Mouse (Mus musculus) midbrain, embryonic 14.5 days (tissue): ENCODE measurements at regions not wholly inside any gene's neighbourhood (a gene's known extent, or its start where the extent isn't known, plus 50 kb on each side); places are given as distances from the start of the nearest gene placed in this dataset.

ENCODE experiments used
- ATAC-seq: fragments of 200-750 bp; cut with Nextera tagmentation; 2 replicates; pipeline ENCODE4 v1.8.0; 2017; ENCODE audit warnings: moderate number of reproducible peaks, moderate library complexity; ENCODE audit not compliant: low FRiP score, low TSS enrichment
- DNase-seq: peaks from one replicate; pipeline ENCODE4 v3.0.0-alpha.2; 2015
- H3K27ac ChIP-seq: fragments of 300-500 bp; sonication (generic); replicated peaks from 2 replicates; pipeline ENCODE4 v1.5.1; 2014; ENCODE audit warnings: mild to moderate bottlenecking, low read depth, low read length, moderate library complexity
- H3K27me3 ChIP-seq: fragments of 300-500 bp; sonication (generic); 2 replicates; pipeline ENCODE4 v1.6.1; 2014; ENCODE audit warnings: low read length, control low read depth, mixed read lengths; ENCODE audit not compliant: control insufficient read depth, insufficient read depth
- H3K36me3 ChIP-seq: fragments of 300-500 bp; sonication (generic); 2 replicates; pipeline ENCODE4 v1.6.1; 2014; ENCODE audit warnings: low read length, control low read depth; ENCODE audit not compliant: control insufficient read depth, insufficient read depth
- H3K4me1 ChIP-seq: fragments of 300-500 bp; sonication (generic); 2 replicates; pipeline ENCODE4 v1.6.1; 2014; ENCODE audit warnings: mild to moderate bottlenecking, antibody characterized with exemption, low read length, control low read depth; ENCODE audit not compliant: control insufficient read depth, insufficient read depth
- H3K4me2 ChIP-seq: fragments of 300-500 bp; sonication (generic); 2 replicates; pipeline ENCODE4 v1.6.1; 2014; ENCODE audit warnings: mild to moderate bottlenecking, low read length, moderate library complexity
- H3K4me3 ChIP-seq: fragments of 300-500 bp; sonication (generic); replicated peaks from 2 replicates; pipeline ENCODE4 v1.5.1; 2014; ENCODE audit warnings: low read depth, low read length
- H3K9ac ChIP-seq: fragments of 300-500 bp; sonication (generic); replicated peaks from 2 replicates; pipeline ENCODE4 v1.6.1; 2014; ENCODE audit warnings: mild to moderate bottlenecking, low read length, moderate library complexity
- H3K9me3 ChIP-seq: fragments of 300-500 bp; sonication (generic); 2 replicates; pipeline ENCODE4 v1.6.1; 2016; ENCODE audit warnings: low read length, control low read depth, mixed read lengths; ENCODE audit not compliant: control insufficient read depth
- WGBS: fragments of 180-500 bp; shearing (Covaris S2); extraction: QIAGEN DNeasy Blood & Tissue Kit; methylation state at CpG from one replicate; pipeline ENCODE4 v1.1.7; 2014; 5-methylcytosine and 5-hydroxymethylcytosine counted together

DNA sequence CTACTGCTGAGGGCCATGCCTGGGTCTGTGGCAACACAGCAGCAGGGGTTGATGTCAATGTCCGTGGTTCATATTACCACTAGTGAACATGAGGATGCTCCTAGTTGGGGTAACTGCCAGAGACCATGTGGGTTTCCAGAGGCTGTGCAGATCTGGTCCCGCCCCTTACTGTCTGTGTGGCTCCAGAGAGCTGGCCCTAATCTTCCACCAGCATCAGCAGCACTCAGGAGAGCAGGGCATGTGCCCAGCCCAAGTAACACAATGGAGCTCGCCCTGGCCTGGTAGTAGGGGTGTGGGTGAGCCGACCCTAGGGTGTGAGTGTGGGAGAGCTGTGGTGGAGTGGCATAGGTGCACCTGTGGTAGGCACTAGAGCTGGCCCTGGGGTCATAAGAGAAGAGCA is 59.3 kb upstream of the Galnt15 start:
- no peak overlapping the region for H3K27ac ChIP-seq
- DNase-seq (no peak), ATAC-seq (no peak)
- no peak overlapping the region for H3K9ac ChIP-seq
- 89% methylated on average over 4 of the region's 4 CpGs for WGBS
- H3K27me3 ChIP-seq = no peaks in the 10 kb centered on the region
- H3K4me3 ChIP-seq = no peak overlapping the region
- H3K4me1 ChIP-seq = no peaks in the 10 kb centered on the region
- H3K9me3 ChIP-seq = no peaks in the 10 kb centered on the region
- no peak overlapping the region for H3K4me2 ChIP-seq
- no peaks in the 10 kb centered on the region for H3K36me3 ChIP-seq

DNA sequence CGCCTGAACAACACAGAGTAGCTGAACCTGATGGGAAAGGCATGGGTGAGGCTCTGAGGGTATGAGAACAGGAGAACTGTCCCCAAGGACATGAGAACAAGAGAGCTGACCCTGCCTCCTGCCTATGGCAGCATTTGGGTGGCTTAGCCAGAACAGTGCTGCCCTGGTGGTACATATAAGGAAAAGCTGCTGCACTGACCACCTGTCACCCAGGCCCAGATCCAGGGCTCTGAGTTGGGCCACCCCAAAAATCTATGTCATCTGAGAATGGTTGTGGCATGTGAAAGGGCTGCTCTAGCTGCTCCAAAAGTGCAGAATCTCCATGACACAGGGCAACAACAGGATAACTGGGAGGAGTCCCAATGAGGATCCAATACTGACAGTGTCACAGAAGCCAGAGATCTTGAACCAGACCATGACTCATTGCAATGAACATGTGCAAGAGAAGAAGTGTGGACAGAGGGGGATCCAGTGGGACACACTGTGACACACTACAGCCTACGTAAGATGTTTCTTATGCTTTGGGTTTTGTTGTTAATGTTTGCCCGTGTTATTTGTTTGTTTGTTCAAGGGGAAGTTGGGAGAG is 58.5 kb upstream of the Galnt15 start:
- Histone ChIP-seq H3K4me1 (no peaks in the 10 kb centered on the region), H3K27me3 (no peaks in the 10 kb centered on the region), H3K27ac (no peak overlapping the region), H3K36me3 (no peaks in the 10 kb centered on the region), H3K9ac (no peak overlapping the region), H3K4me2 (no peak overlapping the region), H3K9me3 (no peaks in the 10 kb centered on the region), H3K4me3 (no peak overlapping the region)
- WGBS = 89% methylated on average over 3 of the region's 3 CpGs
- ATAC-seq (no peak), DNase-seq (no peak)

GRCm38 (mm10) chr14:31970851-31971250 is 57.9 kb upstream of the Galnt15 start:
- no peak for ATAC-seq

GRCm38 (mm10) chr14:31973702-31974101 is 55.1 kb upstream of the Galnt15 start:
- Histone ChIP-seq H3K4me1 (no peaks in the 10 kb centered on the region), H3K27ac (no peak overlapping the region), H3K27me3 (no peaks in the 10 kb centered on the region), H3K4me3 (no peak overlapping the region), H3K9me3 (no peaks in the 10 kb centered on the region), H3K4me2 (no peak overlapping the region), H3K36me3 (no peaks in the 10 kb centered on the region), H3K9ac (no peak overlapping the region)
- DNase-seq (no peak), ATAC-seq (no peak)
- 90% methylated on average over 4 of the region's 4 CpGs for WGBS

More at GRCm38 (mm10) chr14:31970851-31971250, 57.9 kb upstream of the Galnt15 start:
- H3K27me3 ChIP-seq = no peaks in the 10 kb centered on the region
- DNase-seq = no peak
- WGBS = 97% methylated on average over 9 of the region's 9 CpGs
- no peaks in the 10 kb centered on the region for H3K36me3 ChIP-seq
- no peaks in the 10 kb centered on the region for H3K4me1 ChIP-seq
- no peak overlapping the region for H3K4me2 ChIP-seq
- no peak overlapping the region for H3K27ac ChIP-seq
- no peak overlapping the region for H3K4me3 ChIP-seq
- H3K9me3 ChIP-seq = no peaks in the 10 kb centered on the region
- no peak overlapping the region for H3K9ac ChIP-seq

DNA sequence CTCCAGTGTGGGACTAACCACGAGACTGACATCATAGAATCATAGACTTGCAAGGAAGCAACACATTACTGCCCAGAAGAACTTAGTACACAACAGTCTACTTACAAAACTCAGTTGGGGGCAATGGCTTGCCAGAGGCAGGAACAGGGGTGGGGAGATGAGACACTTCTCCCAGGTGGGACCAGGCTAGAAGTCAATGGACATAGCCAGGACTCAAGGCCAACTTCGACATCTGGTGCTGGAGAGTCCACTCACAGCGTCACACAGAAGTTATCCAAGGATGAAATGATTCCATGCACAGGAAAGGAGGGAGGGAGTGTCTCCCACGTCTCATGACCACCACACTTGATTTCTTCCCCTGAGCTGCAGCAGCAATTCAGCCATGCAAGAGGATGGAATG is 50.6 kb upstream of the Galnt15 start:
- Histone ChIP-seq H3K4me1 (no peaks in the 10 kb centered on the region), H3K27ac (no peak overlapping the region), H3K4me3 (no peak overlapping the region), H3K4me2 (no peak overlapping the region), H3K27me3 (no peaks in the 10 kb centered on the region), H3K9ac (no peak overlapping the region), H3K9me3 (no peaks in the 10 kb centered on the region), H3K36me3 (no peaks in the 10 kb centered on the region)
- no peak for DNase-seq
- no peak for ATAC-seq
- WGBS = 77% methylated on average over 4 of the region's 4 CpGs

DNA sequence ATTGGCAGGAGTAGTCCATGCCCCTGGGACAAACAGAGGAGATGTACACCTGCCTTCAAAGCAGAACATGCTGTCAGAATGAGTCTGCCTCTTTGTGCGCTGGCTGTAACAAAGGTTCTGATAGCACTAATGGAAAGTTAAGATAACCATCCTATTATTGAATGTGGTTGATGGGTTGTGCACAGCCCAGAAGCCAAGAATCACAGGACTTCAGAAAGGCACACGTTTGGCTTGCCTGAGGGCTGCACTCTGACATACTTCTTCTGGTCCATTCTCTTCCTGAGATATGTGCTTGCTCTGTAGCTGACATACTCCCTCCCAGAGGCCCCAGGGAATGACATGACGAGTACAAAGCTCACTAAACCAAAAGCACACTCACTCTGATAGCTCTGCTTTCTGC is 50.1 kb upstream of the Galnt15 start:
- no peak overlapping the region for H3K9ac ChIP-seq
- H3K4me2 ChIP-seq = no peak overlapping the region
- no peaks in the 10 kb centered on the region for H3K4me1 ChIP-seq
- no peak overlapping the region for H3K27ac ChIP-seq
- ATAC-seq (no peak), DNase-seq (no peak)
- 71% methylated on average over 3 of the region's 3 CpGs for WGBS
- no peaks in the 10 kb centered on the region for H3K9me3 ChIP-seq
- no peak overlapping the region for H3K4me3 ChIP-seq
- H3K36me3 ChIP-seq = no peaks in the 10 kb centered on the region
- H3K27me3 ChIP-seq = no peaks in the 10 kb centered on the region
